Mouse (Mus musculus) heart, adult 18-20 months (tissue): ENCODE data around the gene Chd3. TPM values are rescaled to one million over a fixed set of nuclear protein-coding genes. Genes with fewer than 3 reads are reported as not detected.

Experiments
- DNase-seq, 2 experiments: peaks; one replicate each; pipeline ENCODE4 v3.0.0; 2021 to 2022; ENCODE audit warnings: mixed read lengths in 1 of 2
- total RNA-seq, 2 experiments: library from RNA; stranded (reverse); gene quantifications; 2 replicates each; pipeline ENCODE4 v1.2.3; 2021

Chd3 gene
- total RNA-seq, 2 experiments from 2014 or later, result 16.2 to 26.3 TPM

DNA sequence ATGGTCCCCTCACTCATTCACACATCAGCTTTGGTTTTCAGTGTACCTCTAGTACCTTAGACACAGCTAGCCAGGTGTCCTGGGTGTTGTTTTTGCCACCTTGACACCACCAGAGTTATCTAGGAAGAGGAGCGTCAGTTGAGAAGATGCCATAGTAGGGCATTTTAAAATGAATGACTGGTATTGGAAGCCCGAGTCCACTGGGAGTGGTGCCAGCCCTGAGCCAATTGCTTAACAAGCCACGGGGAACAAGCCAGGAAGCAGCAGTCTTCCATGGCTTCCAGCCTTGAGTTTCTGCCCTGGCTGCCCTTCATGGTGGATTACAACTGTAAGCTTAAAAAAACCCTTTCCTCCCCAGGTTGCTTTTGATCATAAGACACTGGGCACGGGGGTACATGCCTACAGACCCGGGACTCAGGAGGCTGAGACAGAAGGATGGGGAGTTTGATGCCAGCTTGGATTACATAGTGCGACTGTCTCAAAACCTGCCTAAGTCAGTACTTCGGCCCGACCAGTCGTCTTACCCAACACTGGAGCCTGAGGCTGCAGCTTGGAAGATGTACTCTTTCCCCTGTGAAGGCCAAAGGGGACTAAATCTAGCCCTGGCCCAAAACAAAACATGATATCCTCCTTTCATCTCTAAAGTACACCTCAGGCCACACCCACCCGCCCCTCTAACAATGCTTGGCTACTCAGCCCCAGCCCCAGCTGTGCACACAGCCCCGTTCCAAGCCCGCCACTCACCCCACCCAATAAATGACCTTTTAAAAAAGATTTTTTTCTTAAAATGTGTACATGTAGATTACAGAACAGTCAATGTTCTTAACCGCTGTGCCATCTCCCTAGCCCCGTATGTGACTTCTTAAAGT, 20.6 kb upstream of the Chd3 start:
- peak; percentile 42 to 49 for DNase-seq

DNA sequence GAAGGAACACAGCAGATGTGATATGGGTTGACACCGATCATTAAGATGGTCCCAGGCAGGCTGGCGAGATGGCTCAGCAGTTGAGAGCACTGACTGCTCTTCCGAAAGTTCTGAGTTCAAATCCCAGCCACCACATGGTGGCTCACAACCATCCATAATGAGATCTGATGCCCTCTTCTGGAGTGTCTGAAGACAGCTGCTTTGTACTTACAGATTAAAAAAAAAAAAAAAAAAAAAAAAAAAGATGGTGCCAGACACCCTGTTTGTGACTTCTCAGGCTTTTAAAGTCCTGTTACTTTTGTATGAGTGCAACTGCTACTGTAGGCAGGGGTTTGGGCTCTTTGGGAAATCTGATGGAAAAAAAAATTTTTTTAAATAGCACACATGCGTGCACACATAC, 19.5 kb upstream of the Chd3 start:
- no peak for DNase-seq

DNA sequence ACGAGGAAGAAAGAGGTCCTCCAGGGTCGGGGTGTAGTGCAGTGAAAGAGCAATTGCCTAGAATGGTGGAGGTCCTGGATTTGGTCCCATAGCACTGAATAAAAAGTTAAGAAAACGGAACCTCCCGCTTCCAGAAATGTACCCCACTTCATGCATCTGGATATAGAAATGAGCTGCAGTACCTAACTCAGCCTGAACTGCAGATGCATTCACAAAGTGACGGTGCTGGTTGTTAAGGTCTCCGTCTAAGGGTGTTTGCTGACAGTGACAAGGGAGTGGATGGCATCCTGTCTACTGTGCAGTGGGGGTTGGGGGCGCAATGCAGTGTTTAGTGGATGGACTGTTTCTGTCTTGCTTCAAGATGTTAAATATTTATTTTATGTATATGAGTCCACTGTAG, 17.6 kb upstream of the Chd3 start:
- DNase-seq, result no peak

DNA sequence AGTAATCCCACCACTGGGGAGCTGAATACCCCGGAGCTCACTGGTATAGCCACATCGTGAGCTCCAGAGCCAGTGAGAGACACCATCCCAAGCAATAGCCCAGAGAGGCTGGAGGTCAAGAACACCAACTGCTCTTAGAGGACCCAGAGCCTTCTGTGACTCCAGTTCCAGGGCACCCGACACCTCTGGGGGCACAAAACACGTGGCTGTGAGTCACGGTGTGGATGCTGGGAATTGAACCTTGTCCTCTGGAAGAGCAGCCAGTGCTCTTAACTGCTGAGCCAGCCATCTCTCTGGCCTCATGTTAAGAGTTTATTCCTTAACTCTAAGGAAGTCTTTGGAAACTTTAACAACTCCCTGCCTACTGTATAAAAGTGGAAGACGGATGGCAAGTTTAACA, 15.8 kb upstream of the Chd3 start:
- no peak for DNase-seq

DNA sequence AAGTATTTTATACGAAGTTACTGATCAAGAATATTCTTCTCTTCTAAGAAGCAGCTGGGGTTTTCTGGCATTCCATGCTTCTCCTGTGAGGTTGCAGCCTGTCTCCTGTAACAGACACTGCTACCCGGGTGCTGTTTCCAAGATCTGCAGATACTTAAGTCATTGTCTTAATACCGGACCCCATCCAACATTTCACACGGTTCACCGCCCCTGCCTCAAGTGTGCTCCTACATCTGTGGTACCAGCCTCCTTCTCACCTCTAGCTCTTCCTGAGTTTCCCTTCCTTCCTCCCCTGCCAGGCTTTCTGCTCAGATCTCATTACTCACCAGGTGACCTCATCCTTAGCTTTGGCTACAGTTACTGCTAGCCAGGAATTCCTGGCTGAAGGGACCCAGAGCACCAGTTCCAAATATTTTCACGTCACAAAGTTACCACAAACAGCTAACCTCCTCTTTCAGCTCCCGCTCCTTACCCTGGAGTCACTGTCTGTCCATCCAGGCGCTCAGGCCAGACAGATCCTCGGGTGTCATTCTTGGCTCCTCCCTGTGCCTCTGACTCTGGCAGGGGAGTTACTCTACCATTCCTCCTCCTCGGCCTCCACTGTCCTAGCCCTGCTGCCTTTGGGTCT, 13.4 kb upstream of the Chd3 start:
- no peak for DNase-seq

DNA sequence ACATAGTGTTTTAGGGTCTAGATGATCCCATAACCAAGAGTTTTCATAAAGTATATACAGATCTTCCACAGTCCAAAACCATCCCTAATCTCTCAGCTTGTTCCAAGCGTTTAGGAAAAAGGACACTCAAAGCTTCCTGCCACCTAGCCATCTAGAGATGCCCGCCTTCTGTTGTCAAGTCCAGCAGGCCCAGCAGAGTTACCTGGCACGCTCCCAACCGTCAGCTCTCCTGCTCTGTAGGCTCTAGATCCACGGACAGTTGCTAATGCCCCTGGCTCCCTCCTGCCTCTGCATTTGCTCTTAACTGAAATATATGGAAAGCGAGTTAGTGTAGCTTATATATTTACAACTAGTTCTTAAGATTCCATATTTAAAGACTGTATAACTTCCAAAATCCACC, 12.2 kb upstream of the Chd3 start:
- no peak for DNase-seq

DNA sequence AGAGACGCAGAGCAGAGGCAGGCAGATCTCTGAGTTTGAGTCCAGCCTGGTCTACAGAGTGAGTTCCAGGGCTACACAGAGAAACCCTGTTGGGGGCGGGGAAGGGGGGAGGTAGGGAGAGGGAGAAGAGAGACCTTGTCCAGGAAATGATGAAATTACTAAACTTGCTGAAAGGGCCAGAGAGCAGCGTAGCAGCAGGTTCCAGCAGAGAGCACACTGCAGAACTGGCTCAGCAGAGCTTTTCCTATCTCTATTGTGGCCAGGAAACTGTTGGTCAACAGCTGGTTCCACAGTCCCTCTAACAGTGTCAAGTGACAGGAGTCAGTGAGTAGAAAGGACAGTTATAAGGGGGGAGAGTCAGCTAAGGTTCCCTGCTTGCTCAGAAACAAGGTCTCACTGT, 10.4 kb upstream of the Chd3 start:
- DNase-seq, result no peak

DNA sequence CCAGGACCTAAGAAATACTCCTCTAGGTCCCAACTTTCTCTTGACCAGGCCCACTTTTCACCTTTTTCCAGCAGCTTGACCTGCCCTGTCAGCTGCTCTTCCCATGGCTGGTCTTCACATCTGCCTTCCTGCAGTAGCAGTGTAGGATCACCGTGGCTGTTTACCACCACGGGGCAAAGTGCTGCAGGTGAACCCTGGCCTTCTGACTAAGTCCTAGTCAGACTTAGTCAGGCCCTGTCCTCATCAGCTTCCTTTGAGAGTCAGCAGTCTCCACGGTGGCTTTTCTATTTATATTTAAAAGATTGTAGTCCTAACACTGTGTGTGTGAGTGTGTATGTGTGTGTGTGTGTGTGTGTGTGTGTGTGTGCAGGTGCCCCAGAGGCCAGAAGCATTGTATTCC, 8.6 kb upstream of the Chd3 start:
- no peak for DNase-seq

DNA sequence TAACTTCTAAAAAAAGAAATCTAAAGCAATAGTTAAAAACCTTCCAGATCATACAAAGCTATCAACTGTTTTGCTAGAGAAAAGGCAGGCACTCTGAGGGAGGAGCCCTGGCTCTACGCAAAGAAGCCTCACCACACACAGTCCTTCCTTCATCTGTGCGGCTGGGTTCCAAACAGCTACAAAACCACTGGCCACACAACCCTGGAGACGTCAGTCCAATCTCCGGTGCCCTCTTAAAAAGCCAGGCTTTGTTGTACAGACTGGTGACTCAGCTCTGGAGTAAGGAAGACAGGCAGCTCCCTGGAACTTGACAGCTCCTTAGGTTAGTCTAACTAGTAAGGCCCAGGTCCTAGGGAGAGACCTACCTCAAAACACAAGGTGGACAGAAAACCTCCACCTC, 6.4 kb upstream of the Chd3 start:
- no peak for DNase-seq

DNA sequence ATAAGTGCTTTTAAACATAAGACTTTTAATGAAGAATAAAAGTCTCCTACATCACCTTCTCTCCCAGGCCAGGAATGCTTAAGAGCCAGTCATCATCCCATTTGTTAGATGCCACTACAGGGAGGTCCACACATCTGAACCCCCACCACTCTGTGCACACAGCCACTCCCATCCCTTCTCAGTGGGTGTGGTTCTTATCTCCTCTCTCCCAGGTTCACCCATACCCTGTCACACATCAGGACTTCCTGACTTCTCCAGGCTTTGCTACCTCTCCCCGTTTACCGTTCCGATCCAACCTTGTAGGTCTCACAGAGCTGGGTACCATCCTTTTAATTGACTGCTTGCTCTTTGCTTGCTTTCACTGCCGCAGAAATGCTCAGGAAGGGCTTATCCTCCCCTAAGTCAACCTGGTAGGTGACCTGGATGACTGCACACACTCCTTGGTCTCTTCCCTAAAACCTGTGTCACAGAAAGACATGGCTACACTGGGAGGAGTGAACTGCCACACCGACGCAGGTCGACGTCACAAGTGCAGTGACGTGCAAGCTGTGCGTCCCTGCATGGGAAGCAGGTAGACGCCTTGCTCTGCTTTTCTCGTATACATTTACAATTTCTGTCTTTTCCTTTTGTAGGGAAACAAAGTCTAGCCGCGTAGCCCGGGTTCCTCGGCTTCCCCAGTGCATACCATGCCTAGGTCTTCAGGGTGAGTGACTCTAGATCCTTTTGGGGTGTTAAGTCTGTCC, 4.2 kb upstream of the Chd3 start:
- DNase-seq, result no peak

DNA sequence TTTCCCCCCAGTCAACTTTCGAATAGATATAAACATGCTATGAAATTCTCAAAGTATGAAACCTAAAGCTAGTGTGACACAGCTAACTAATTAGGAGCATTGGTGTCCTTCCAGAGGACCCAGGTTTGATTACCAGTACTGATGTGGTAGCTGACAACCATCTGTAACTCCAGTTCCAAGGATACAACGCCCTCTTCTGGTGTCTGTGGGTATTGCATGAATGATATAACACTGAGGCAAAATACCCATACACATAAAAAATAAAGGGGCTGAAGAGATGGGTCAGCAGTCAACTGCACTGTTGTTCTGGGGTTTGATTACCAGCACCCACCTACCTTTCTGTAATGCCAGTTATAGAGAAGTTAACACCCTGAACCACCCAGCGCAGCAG, 3.6 kb upstream of the Chd3 start:
- no peak for DNase-seq

DNA sequence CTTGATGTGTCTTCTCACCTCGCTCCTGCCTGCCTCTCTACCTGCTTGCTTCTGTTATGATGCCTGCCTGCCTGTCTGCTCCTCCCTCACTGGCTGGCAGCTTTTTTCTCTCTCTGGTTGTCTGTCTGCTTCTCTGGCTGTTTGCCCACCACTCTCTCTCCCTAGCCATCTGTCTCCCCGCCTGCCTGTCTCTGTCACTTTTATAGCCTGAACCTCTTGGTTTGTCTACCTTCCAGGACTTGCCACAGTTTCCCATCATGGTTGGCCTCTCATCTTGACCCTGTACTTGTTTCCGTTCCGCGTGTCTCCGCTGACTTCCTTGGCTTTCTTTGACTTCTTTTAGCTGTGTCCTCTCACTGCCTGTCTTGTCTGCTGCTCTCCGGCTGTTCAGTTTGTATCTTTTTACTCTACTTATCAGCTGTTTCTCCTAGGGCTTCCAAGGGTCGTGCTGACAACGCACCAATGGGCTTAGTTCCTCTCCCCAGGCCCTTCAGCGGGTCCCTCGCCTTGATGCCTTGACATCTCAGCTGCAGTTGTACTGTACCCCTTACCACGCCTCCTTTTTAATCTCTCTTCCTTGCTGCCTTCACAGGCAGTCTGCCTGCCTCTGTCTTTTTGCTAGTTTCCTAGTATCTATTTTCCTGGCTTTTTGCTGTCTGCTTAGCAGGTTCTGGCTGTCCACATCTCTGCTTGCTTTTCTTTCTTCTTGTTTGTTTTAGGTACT, 3.0 kb upstream of the Chd3 start:
- no peak for DNase-seq

DNA sequence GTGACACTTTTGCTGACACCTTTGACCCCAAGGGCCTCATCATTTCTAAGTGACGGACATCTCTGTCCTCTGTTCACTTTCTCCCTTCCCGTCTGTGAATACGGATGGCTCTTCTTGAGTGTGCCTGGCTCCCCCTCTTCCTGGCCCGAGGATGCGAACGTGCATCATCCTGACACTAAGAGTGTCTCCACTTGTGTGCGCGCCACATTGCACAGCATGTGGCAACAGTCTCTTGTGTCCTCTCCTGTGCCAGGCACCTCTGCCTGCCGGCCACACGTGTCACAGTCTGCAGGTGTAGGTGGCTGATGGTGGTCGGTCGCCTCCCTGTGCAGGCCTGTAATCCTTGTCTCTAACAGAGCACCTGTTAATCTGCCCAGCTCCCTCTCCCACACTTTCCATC, 2.4 kb upstream of the Chd3 start:
- no peak for DNase-seq

DNA sequence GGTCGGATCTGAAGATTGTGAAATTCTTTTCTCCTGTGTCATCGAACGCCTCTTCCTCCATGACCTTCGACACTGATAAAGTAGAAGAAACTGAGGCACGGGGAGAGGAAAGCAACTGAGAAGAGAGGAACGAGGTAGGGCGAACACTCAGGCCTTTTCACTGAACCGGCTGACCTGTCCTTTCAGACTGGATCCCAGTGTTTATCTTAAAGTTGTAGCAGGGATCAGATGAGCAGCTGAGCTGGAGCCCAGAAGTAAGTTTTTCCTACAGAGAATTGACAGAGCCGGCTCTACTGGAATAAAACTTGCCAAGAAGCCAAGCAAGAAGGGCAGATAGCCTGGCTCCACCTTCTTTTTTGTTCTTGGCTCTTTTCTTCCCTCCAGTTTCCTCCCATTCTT, 1.6 kb upstream of the Chd3 start:
- peak in 1 of 2 experiments; percentile 16 for DNase-seq

DNA sequence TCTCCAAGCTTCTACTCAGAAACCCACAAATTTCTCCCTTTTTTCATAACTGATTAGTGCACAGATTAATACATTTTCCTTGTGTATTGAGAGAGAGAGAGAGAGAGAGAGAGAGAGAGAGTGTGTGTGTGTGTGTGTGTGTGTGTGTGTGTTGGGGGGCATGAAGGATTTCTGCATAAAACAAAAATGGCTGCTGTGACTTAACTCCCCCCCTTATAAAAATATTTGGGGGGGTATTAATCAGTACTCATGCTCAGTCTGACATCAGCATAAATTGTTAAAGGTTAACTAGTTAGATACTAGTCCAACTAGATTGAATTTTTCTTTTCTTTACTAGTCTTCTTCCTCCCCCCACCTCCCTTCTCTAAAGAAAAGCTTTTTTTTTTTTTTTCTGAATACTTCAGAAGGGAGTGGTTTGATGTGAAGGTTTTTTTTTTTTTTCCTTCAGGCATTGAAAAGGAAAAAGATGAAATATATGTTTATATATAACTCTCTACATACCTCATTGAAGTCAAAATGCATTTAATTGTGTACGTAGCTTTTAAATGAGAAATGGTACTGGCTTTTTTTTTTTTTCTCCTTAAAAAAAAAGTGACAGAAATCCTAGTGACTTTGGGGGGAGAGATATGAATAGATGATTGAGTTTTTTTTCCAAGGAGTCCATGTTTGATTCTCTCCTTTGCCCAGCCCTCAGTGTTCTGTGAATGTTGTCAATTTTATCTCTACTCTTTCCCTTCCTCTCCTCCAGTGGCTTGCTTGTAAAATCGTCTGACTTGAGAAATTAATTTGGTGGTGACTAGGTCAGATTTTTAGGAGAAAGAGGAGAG, 997 bp upstream of the Chd3 start:
- no peak for DNase-seq

DNA sequence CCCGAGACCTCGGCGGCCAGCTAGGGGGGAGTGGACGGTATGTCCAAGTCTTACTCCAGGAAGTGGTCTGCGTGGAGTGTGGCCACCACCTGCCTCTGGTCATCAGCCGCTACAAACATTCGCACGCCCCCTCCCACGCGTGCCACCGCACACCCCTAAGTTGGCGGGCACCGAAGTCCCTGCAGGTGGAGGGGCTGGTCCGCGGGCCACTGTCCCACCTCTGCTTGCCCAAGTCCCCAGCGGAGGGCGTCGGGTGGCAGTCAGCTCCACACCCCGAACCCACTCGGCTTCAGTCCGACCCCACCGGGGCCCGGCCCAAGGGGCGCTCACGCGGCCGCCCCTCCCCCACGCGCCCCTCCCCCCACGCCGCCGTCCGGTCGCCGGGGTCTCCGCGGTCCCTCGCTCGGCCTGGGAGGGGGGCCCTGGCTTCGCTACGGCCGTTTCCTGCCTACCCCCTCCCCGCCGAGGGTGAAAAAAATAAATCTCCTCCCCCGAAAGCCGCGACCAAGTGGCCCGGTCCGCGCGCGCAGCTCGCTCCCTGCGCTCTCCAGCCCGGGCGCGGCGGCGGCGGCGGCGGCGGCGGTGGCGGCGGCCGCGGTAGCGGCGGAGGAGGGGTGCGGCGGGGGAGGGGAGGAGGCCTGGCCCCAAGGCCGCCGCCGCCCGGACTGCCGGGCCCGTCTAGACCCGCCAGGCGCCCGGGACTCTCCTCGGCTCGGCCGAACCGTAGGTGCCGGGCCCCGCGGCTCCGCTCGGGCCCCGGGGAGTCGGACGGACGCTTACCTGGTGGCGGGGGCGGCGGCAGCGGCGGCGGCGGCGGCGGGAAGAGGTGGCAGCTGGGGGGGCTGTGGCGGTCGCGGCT, 621 bp downstream of the Chd3 start:
- peak; percentile 40 to 57 for DNase-seq

DNA sequence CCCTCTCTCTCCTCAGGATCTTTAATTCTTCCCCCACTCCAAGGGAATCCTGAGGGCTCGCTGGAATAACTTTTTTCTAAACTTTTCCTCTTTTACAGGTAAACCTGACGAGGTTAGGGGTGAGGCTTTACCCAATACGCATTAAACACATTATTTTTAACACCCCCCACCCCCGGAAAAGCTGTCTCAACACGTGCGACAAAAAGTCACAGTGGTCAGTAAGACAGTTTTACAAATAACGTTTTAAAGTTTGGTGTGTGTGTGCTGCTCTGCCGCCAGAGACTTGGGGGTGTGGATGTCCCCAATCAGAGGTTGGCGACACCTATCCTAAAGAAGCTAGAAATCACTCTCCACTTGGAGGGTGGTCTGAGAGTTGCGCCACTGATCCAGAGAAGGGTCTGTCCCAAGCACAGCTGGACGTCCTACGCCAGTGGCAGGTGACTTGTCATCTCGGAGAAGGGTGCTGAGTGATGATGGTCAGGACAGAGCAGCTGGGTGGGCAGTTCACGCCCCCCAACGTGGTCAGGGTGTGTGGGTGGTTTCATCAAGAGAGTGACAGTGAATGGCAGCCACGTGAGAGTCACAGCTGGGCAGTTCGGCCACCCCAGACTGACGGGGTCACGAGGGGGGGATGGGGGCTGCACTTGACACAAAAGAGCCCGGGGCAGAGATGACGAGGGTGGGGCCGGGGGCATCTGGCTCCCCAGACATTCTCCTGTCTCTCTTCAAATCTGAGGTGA, 1.4 kb downstream of the Chd3 start:
- DNase-seq, result peak; percentile 38 to 55

DNA sequence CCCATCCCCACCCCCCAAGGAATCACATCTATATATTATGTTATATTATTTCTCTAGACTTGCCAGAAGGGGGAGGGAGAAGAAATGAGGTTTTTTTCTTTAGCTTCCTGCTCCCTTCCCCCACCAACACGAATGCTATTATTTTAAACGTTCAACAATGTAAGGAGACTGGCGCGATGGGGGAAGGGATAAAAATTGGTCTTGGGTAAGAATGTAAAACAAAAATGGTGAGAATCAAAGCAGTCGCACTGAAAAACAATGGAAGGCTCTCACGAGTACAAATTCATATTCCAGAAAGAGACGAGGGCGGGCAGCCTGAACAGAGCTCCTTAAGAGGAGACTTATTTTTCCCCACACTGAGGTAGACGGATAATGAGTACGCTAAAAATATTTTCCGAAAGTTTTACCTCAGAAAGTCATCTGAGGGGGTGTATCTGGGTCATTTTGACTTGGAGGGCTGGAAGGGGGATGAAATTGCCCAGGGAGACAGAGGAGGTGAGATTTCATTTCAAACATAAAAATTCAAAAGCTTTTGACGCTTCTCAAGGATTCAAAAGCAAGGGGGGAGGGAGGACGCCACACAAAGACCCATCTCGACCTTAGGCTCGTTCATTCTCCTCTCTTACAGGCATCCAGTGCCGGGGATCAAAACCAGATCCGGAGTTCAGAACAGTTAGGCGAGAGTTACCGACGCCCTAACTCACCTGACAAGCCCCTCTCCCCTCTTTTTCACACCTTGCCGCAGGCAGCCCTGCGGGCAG, 2.2 kb downstream of the Chd3 start:
- DNase-seq, result peak; percentile 9 to 60
